Mouse (Mus musculus): ENCODE results near the gene Stxbp1.

GRCm38 (mm10) chr2:32852156-32852555, 5.1 kb upstream of the Stxbp1 start:
- TF ChIP-seq GATA1 (IDR thresholded peaks at IDR 0.05; ENCODE audit: borderline replicate concordance, low read length) (no peak), FLI1 (IDR thresholded peaks at IDR 0.05; ENCODE audit: low read length) (no peak)

Data from megakaryocyte, embryonic 14.5 days (primary cell).